Mouse (Mus musculus) forebrain, embryonic 14.5 days (tissue): ENCODE measurements around the gene Ccnd2. TPM values are rescaled to one million over a fixed set of nuclear protein-coding genes. Genes with fewer than 3 reads are reported as not detected.
A peak's percentile ranks its signal among the peaks of the same experiment; 100 is the strongest.

Experiments used
- ATAC-seq: fragments of 200-750 bp; cut with Nextera tagmentation; 2 replicates; pipeline ENCODE4 v1.8.0; 2017; ENCODE audit warnings: mild to moderate bottlenecking, moderate library complexity
- DNase-seq: peaks from one replicate; pipeline ENCODE4 v3.0.0-alpha.2; 2015; ENCODE audit warnings: low spot score
- H3K27ac ChIP-seq: fragments of 300-500 bp; sonication (generic); 2 replicates; pipeline ENCODE4 v1.5.1; 2014; ENCODE audit warnings: low read depth, mild to moderate bottlenecking, control low read depth, low read length, moderate library complexity
- H3K27me3 ChIP-seq: fragments of 300-500 bp; sonication (generic); replicated peaks from 2 replicates; pipeline ENCODE4 v1.6.1; 2014; ENCODE audit warnings: low read length, control low read depth, mixed read lengths; ENCODE audit not compliant: control insufficient read depth, insufficient read depth
- H3K36me3 ChIP-seq: fragments of 300-500 bp; sonication (generic); 2 replicates; pipeline ENCODE4 v1.6.1; 2014; ENCODE audit warnings: low read length, control low read depth; ENCODE audit not compliant: control insufficient read depth, insufficient read depth
- H3K4me1 ChIP-seq: fragments of 300-500 bp; sonication (generic); 2 replicates; pipeline ENCODE4 v1.6.1; 2014; ENCODE audit warnings: antibody characterized with exemption, low read length, control low read depth; ENCODE audit not compliant: control insufficient read depth, insufficient read depth
- H3K4me2 ChIP-seq: fragments of 300-500 bp; sonication (generic); 2 replicates; pipeline ENCODE4 v1.6.1; 2014; ENCODE audit warnings: mild to moderate bottlenecking, control low read depth, low read length
- H3K4me3 ChIP-seq: fragments of 300-500 bp; sonication (generic); 2 replicates; pipeline ENCODE4 v1.5.1; 2014; ENCODE audit warnings: low read depth, low read length, control low read depth
- H3K9ac ChIP-seq: fragments of 300-500 bp; sonication (generic); 2 replicates; pipeline ENCODE4 v1.6.1; 2014; ENCODE audit warnings: mild to moderate bottlenecking, low read length, control low read depth, moderate library complexity
- H3K9me3 ChIP-seq: fragments of 300-500 bp; sonication (generic); replicated peaks from 2 replicates; pipeline ENCODE4 v1.6.1; 2016; ENCODE audit warnings: low read length, control low read depth, mixed read lengths; ENCODE audit not compliant: control insufficient read depth
- WGBS: fragments of 180-500 bp; shearing (Covaris S2); extraction: QIAGEN DNeasy Blood & Tissue Kit; methylation state at CpG from one replicate; pipeline ENCODE4 v1.1.7; 2014; 5-methylcytosine and 5-hydroxymethylcytosine counted together
- polyA plus RNA-seq: library from polyadenylated mRNA; unstranded; fragments of >200 nt; fragmentation: Nextera tagmentation; extraction: Ambion mirVana; gene quantifications from 2 replicates; pipeline ENCODE4 v1.2.1, GENCODE M21; 2014

Gene Ccnd2
- polyA plus RNA-seq, 1 experiment from 2014 or later: 1,343 TPM

DNA sequence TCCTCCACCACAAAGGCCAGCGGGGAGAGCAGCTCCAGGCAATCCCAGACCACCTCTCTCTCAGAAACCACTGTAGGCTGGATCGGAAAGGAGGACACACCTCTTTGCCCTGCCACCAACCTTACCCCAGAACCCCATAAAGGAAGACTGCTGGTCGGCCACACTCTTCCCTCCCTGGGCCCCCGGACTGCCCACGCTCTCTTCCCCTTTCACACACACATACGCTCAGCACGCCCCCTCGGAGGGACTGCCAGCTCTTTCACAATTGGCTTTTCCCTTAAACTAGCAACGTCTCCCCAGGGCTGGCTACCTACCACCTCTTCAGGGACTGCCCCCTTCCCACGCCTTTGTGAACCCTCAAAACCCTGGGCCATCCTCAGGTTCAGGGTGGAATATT, 8.9 kb downstream of the Ccnd2 start:
- no peaks in the 10 kb centered on the region for H3K9me3 ChIP-seq
- peaks cover 80% of the 10 kb centered on the region for H3K36me3 ChIP-seq
- ATAC-seq: no peak
- no peak overlapping the region for H3K4me2 ChIP-seq
- H3K4me1 ChIP-seq: peaks cover 13% of the 10 kb centered on the region
- 65% methylated on average over 10 of the region's 10 CpGs for WGBS
- H3K9ac ChIP-seq: peak overlapping the region; percentile 8; the same call in 1 of the 2 replicates
- H3K4me3 ChIP-seq: no peak overlapping the region
- peak overlapping the region; percentile 9; the same call in 1 of the 2 replicates for H3K27ac ChIP-seq
- no peak for DNase-seq
- H3K27me3 ChIP-seq: no peaks in the 10 kb centered on the region

DNA sequence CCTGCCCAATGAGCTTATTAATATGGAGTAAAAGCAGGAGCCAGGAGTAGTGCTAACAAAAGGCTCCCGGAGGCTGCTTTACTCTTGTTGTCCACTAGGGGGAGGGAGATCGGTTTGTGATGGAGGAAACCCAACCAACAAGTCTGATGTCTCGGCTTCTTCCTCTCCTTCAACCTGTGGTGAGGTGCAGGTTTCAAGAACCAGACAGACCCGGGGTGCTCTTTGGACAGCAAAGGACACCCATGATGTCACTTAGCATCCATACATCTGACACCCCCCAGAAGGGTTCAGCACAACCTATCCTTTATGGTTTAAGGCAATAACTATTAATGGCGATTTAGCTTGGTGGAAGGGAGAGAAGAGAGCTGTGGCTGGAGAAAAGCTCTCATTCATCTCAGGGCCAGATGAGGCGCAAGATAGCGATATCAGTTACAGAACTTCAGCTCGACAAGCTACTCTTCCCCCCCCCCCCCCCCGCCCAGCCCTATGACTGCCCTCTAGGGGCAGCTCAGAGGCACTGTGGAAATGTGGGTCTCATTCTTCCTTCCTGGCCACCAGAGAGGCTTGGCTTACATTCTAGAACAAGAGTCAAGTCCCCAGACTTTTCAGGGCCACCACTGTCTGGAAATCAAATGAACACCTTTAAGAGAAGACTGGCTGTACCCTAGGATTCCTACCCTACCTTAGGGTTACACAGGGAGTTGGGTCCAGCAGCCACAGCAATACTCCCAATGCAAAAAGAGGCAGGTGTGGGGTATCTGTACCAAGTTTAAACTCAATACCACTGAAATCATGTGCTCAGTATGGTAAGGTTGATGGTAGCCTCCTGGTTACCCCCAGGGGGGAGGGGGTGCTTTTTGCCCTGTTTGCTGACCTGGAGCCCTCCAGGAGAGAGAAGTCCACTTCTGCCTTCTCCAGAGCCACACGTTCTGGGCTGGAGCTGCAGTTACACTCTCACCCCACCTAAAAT, 9.6 kb downstream of the Ccnd2 start:
- WGBS: 19% methylated on average over 9 of the region's 10 CpGs
- Histone ChIP-seq H3K4me3 (no peak overlapping the region), H3K4me1 (peaks cover 13% of the 10 kb centered on the region), H3K9me3 (no peaks in the 10 kb centered on the region), H3K9ac (no peak overlapping the region), H3K27me3 (no peaks in the 10 kb centered on the region), H3K4me2 (peak overlapping the region; percentile 20; the same call in 1 of the 2 replicates), H3K36me3 (peaks cover 87% of the 10 kb centered on the region), H3K27ac (no peak overlapping the region)
- DNase-seq: peak; percentile 90
- ATAC-seq: peak; percentile 69

DNA sequence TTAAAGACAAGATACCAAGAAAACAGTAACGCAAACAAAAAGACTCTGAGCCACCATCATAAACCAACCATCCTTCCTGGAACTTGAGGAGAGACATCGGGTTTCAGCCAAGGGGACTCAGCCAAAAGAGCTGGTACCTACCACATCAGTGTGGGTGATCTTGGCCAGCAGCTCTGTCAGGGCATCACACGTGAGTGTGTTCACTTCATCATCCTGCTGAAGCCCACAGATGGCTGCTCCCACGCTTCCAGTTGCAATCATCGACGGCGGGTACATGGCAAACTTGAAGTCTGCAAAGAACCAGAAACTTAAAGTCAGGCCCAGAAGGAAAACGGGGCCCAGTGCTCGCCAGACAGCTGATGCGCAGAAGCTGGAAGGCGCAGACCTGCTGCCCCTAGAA, 13.0 kb downstream of the Ccnd2 start:
- Histone ChIP-seq H3K27ac (no peak overlapping the region), H3K9ac (no peak overlapping the region), H3K4me2 (no peak overlapping the region), H3K4me1 (peaks cover 8% of the 10 kb centered on the region), H3K9me3 (no peaks in the 10 kb centered on the region), H3K4me3 (no peak overlapping the region), H3K36me3 (peaks cover 71% of the 10 kb centered on the region), H3K27me3 (no peaks in the 10 kb centered on the region)
- WGBS: 93% methylated on average over 11 of the region's 11 CpGs
- no peak for ATAC-seq
- no peak for DNase-seq

DNA sequence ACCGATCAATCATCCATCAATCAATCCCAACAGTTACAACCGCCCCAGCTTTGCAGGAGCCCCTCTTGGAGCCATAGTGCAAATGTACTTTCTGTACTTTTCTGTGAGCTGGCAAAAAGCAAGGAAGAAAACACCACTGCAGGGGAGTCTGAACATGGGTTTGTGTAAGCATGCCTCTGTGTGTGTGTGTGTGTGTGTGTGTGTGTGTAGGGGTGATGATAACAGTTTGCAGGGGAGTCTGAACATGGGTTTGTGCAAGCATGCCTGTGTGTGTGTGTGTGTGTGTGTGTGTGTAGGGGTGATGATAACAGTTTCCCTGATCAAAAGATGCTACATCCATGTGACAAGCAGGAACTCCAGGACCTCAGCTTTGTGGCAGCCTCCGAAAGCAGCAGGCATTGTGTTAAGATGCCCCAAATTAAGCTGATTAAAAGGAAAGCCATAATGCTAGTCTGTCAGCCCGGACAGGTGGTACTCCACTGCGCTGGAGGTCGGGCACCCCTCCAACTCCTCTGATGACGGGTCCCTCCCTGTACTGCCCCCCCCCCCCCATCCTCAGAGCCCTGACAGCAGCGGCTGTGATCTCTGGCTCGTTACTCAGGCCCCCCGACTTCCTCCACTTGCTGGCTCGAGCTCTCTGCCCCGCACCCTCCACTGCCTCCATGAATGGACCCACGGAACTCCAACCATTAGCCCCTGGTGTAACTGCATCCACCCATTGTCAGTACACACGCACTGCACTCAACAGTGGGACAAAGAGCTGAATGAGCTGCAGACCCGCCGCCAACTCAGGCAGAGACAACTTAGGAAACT, 18.4 kb downstream of the Ccnd2 start:
- 13% methylated on average over 15 of the region's 16 CpGs for WGBS
- peak overlapping the region; percentile 39 for H3K4me2 ChIP-seq
- peaks cover 76% of the 10 kb centered on the region for H3K36me3 ChIP-seq
- peak overlapping the region; percentile 74 for H3K27ac ChIP-seq
- peaks cover 34% of the 10 kb centered on the region for H3K4me1 ChIP-seq
- H3K4me3 ChIP-seq: 0 out of 2 replicates have a peak overlapping the region, but pooled peaks have one; percentile 8
- no peaks in the 10 kb centered on the region for H3K27me3 ChIP-seq
- ATAC-seq (peak; percentile 91), DNase-seq (peak; percentile 91)
- peak overlapping the region; percentile 35; the same call in 1 of the 2 replicates for H3K9ac ChIP-seq
- H3K9me3 ChIP-seq: no peaks in the 10 kb centered on the region

DNA sequence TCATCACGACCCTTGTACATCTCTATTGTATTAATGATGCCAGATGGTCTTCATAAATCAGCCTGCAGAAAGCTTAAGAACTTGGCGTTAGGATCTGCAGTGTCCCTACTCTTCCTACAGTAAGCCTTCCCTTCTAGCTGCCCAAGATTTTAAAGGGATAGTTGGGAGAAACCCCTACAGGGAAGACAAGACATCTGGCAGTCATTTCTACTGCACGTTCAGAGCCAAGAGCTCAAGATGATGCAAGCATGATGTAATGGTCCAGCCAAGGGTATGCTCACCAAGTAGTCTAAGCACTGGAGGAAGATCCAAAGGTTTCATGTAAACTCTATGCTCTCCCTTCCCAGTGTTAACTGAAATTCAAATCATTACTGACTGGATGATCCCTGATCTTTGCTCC, 19.3 kb downstream of the Ccnd2 start:
- WGBS: 55% methylated on average over 3 of the region's 3 CpGs

DNA sequence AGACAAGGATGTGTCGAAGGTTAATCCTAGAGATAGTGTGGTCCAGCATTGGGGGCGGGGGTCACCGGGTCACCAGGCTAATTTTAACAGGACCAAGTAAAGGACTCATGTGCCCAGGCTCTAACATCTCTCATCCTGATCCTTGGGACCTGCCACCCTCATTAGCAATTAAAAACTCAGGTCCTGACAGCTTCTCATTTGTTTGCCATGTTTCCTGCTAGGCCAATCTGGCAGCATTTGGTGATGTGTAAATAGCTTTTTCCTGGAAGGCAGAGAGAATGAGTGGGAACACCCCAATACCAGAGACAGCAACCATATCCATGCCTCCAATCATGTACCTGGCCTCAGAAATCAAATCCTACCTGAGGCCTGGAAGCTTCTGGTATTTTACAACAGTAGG, 20.0 kb downstream of the Ccnd2 start:
- H3K9me3 ChIP-seq: no peaks in the 10 kb centered on the region
- peaks cover 34% of the 10 kb centered on the region for H3K4me1 ChIP-seq
- no peak overlapping the region for H3K9ac ChIP-seq
- H3K4me2 ChIP-seq: no peak overlapping the region
- H3K27ac ChIP-seq: peak overlapping the region; percentile 27; the same call in 1 of the 2 replicates
- H3K27me3 ChIP-seq: no peaks in the 10 kb centered on the region
- 89% methylated on average over 3 of the region's 3 CpGs for WGBS
- peaks cover 71% of the 10 kb centered on the region for H3K36me3 ChIP-seq
- ATAC-seq (no peak), DNase-seq (no peak)
- H3K4me3 ChIP-seq: no peak overlapping the region

More for the DNA sequence above, 19.3 kb downstream of the Ccnd2 start:
- peaks cover 71% of the 10 kb centered on the region for H3K36me3 ChIP-seq
- no peak overlapping the region for H3K4me2 ChIP-seq
- H3K4me3 ChIP-seq: no peak overlapping the region
- no peaks in the 10 kb centered on the region for H3K9me3 ChIP-seq
- no peak for DNase-seq
- no peak for ATAC-seq
- H3K27ac ChIP-seq: no peak overlapping the region
- no peaks in the 10 kb centered on the region for H3K27me3 ChIP-seq
- H3K9ac ChIP-seq: no peak overlapping the region
- peaks cover 34% of the 10 kb centered on the region for H3K4me1 ChIP-seq

DNA sequence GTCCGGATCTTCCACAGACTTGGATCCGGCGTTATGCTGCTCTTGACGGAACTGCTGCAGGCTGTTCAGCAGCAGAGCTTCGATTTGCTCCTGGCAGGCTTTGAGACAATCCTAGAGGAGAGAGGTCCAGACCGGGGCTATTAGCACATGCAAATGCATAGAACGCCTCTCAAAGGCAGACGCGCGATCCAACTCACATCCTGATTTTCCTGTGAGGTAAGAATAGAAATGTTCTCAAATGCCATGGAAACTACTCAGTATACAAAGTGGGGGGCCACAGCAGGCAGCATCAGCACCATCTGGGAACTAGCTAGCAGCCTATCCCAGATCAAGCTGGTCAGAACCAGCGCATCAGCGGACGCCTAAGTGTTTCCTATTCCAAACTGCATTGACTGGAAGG, 21.6 kb downstream of the Ccnd2 start:
- H3K4me1 ChIP-seq: peaks cover 34% of the 10 kb centered on the region
- ATAC-seq: peak; percentile 22
- 40% methylated on average over 13 of the region's 13 CpGs for WGBS
- H3K27me3 ChIP-seq: no peaks in the 10 kb centered on the region
- H3K36me3 ChIP-seq: peaks cover 70% of the 10 kb centered on the region
- 0 out of 2 replicates have a peak overlapping the region, but pooled peaks have one; percentile 29 for H3K9ac ChIP-seq
- H3K27ac ChIP-seq: peak overlapping the region; percentile 39; the same call in 1 of the 2 replicates
- H3K4me2 ChIP-seq: no peak overlapping the region
- H3K9me3 ChIP-seq: no peaks in the 10 kb centered on the region
- no peak overlapping the region for H3K4me3 ChIP-seq
- peak; percentile 75 for DNase-seq

DNA sequence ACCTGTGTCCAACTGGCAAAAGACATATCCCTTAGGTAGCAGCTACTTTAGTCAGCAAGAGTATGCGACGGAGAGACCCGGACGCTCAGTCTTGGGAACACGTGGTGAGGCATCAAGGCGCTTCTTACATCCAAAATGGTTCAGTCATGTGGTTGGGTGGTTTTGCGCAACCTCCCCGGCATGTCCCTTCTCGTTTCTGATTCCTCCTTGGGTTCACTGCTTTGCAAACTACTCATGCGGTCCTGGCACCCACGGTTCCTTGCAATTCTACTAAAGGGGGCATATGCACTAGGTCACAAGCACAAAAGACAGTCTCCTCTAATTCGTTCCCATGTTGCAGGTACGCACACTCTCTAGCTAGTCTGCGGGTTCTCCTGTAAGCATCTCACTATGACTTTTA, 22.3 kb downstream of the Ccnd2 start:
- no peak overlapping the region for H3K4me2 ChIP-seq
- no peak for DNase-seq
- ATAC-seq: no peak
- no peaks in the 10 kb centered on the region for H3K27me3 ChIP-seq
- peaks cover 66% of the 10 kb centered on the region for H3K36me3 ChIP-seq
- no peak overlapping the region for H3K9ac ChIP-seq
- 91% methylated on average over 14 of the region's 14 CpGs for WGBS
- H3K27ac ChIP-seq: no peak overlapping the region
- H3K4me1 ChIP-seq: peaks cover 29% of the 10 kb centered on the region
- H3K9me3 ChIP-seq: no peaks in the 10 kb centered on the region
- H3K4me3 ChIP-seq: no peak overlapping the region
